Mouse (Mus musculus): Measurements from ENCODE around the gene Fga.

DNA sequence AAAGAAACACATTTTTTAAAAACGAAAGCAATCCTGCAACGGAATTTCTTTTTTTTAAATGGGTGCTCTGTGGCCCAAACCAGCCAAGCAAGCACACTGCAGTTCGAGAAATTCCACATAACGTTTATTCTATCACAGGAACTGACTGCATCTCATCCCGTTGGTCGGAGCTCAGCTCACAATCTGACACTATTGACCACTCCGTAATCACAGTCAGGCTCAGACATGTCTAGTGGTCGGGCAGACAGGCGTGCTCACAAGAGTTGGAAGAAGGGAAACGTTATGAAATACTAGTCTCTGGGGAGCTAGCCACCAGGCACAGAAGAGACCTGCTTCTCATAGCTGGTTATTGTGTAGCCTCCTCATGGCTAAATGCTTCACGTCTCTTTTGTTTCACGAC, 33.9 kb upstream of the Fga start:
- TF ChIP-seq CTCF (IDR thresholded peaks at IDR 0.05; ENCODE audit: borderline replicate concordance, insufficient read depth, low read depth, low read length), result no peak
- no peak for TF ChIP-seq POLR2A (IDR thresholded peaks at IDR 0.05; ENCODE audit: borderline replicate concordance, insufficient read depth, low read length)

Data from cerebellum, adult 2 months (tissue).